Mouse (Mus musculus) MEL (cell line): ENCODE measurements around the gene Vsig8. TPM values are rescaled to one million over a fixed set of nuclear protein-coding genes. Genes with fewer than 3 reads are reported as not detected.

ENCODE experiments used
- polyA plus RNA-seq, 2 experiments: library from polyadenylated mRNA; stranded (reverse) in 1 of 2; unstranded in 1 of 2; fragments of >175 nt in 1 of 2; fragments of >200 nt in 1 of 2; gene quantifications; 2 replicates each; pipeline versions ENCODE4 v1.2.1 to v1.2.4; 2012; ENCODE audit warnings: low replicate concordance in 2 of 2, low read depth in 1 of 2; ENCODE audit not compliant: insufficient read length in 2 of 2, insufficient read depth in 1 of 2, missing spikeins in 1 of 2
- total RNA-seq: library from RNA; depleted of rRNA; stranded (reverse); fragments of 300-350 nt; gene quantifications from 2 replicates; pipeline ENCODE4 v1.2.3, GENCODE M21; 2012; rRNA removed

Vsig8 gene
- total and polyA plus RNA-seq, 3 experiments, result not detected

Other genes with a start within 250 kb of the Vsig8 start
- gene Kcnj9, start 226.6 kb upstream of the Vsig8 start, total RNA-seq, result not detected in 2 replicates
- under 1 TPM in 1 of 2 experiments, not detected in 1; 0.08 TPM for gene Kcnj9, start 226.6 kb upstream of the Vsig8 start, polyA plus RNA-seq
- 0.03 and 0.04 TPM in 2 replicates for gene Kcnj10, start 214.7 kb upstream of the Vsig8 start, total RNA-seq
- under 1 TPM in 1 of 2 experiments, not detected in 1; 0.72 TPM for gene Kcnj10, start 214.7 kb upstream of the Vsig8 start, polyA plus RNA-seq
- gene Pigm, start 179.4 kb upstream of the Vsig8 start, total RNA-seq, result 8.3 and 8.6 TPM in 2 replicates
- 10 to 100 TPM in 1 of 2 experiments, not detected in 1; 11.3 TPM for gene Pigm, start 179.4 kb upstream of the Vsig8 start, polyA plus RNA-seq
- 0.23 TPM in 1 of 2 replicates, not detected in the other for gene Slamf9, start 80.6 kb upstream of the Vsig8 start, total RNA-seq
- under 1 TPM in 1 of 2 experiments, not detected in 1; 0.38 TPM for gene Slamf9, start 80.6 kb upstream of the Vsig8 start, polyA plus RNA-seq
- 0.12 and 0.13 TPM in 2 replicates for gene Igsf9, start 74.2 kb upstream of the Vsig8 start, total RNA-seq
- under 1 TPM in 1 of 2 experiments, not detected in 1; 0.38 TPM for gene Igsf9, start 74.2 kb upstream of the Vsig8 start, polyA plus RNA-seq
- gene Tagln2, start 55.9 kb upstream of the Vsig8 start, total RNA-seq, result 100 and 150 TPM in 2 replicates
- 100 to 1,000 TPM; 332 to 581 TPM for gene Tagln2, start 55.9 kb upstream of the Vsig8 start, polyA plus RNA-seq
- 0.29 TPM in 1 of 2 replicates, not detected in the other for gene Cfap45, start 35.1 kb upstream of the Vsig8 start, total RNA-seq
- gene Cfap45, start 35.1 kb upstream of the Vsig8 start, polyA plus RNA-seq, result under 1 TPM in 1 of 2 experiments, not detected in 1; 0.40 TPM
- gene Slamf8, start 34.6 kb downstream of the Vsig8 start, total RNA-seq, result not detected in 2 replicates
- not detected for gene Slamf8, start 34.6 kb downstream of the Vsig8 start, polyA plus RNA-seq
- gene Fcrl6, start 46.6 kb downstream of the Vsig8 start, total RNA-seq, result not detected in 2 replicates
- gene Fcrl6, start 46.6 kb downstream of the Vsig8 start, polyA plus RNA-seq, result not detected
- 0.54 and 0.65 TPM in 2 replicates for gene Dusp23, start 77.0 kb downstream of the Vsig8 start, total RNA-seq
- 1 to 10 TPM in 1 of 2 experiments, not detected in 1; 2.5 TPM for gene Dusp23, start 77.0 kb downstream of the Vsig8 start, polyA plus RNA-seq
- gene Crp, start 142.1 kb downstream of the Vsig8 start, total RNA-seq, result not detected in 2 replicates
- gene Crp, start 142.1 kb downstream of the Vsig8 start, polyA plus RNA-seq, result not detected